Mouse (Mus musculus): ENCODE data around the gene Tspan32. TPM values are rescaled to one million over a fixed set of nuclear protein-coding genes. Genes with fewer than 3 reads are reported as not detected.
A peak's percentile ranks its signal among the peaks of the same experiment; 100 is the strongest.

Gene Tspan32
- total RNA-seq, 2 experiments from 2014 or later, result 47.7 to 69.6 TPM

DNA sequence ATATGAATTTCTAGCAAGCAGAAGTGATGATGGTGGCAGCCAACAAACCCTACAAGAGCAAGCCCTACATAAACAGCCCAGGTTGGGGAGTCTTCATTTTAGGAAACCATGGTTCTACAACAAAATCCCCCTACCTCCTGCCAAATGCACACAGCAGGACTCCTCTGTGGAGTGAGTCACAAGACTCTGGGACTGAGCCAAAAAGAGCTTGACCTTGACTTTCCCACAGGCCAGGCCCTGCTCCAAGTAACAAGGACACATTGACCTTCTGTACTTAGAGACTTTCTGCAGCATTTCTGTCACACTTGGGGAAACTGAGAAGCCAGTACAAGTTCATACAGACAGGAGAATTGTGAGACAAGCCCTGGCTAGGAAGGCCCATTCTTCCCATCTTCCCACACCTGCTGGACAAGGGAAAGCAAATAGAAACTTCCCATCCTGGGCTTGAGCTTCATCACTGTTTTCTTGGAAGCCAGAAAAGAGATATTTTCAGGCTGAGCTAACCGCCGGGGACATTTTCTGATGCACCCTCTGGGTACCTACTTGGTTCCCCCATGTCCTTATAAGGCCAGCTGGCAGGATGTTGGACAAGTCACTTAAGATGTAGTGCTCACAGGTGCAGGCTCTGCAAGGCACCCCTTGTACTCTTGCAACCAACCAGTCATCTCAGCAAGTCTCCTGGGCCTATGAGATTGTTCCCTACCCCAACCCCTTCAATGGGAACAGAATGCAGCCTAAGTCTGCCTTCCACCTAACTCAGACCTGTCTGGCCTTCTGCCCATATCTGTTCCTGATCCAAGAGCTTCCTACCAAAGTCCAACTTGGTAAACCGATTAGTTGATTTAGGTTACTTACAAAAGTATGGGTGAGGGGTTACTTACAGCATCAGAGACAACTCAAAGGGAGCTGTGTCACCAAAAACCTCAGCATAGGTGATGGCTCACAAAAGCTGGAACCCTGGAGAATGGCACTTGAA lies 45.3 kb downstream of the Tspan32 start:
- no peak for ATAC-seq (replicated peaks; ENCODE audit: low FRiP score, poor library complexity, severe bottlenecking)

DNA sequence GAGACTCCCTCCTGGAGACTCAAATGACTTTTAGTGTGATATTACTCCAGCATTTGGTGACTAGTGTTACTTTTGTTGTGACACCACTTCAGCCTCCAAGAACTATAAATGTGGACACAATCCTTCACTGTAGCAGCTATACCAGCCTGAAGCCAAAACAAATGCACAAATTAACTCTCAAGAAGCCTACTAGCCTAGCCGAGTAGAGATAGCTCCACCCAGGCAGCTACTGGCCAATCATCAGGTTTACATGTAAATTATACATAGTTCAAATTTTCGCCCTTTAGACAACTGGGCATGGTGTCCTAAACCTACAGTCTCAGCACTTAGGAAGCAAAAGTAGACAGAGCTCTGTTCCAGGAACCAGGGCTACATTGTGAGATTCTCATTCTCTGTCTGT lies 46.5 kb downstream of the Tspan32 start:
- peak; percentile 63 for ATAC-seq (replicated peaks; ENCODE audit: low FRiP score, poor library complexity, severe bottlenecking)

DNA sequence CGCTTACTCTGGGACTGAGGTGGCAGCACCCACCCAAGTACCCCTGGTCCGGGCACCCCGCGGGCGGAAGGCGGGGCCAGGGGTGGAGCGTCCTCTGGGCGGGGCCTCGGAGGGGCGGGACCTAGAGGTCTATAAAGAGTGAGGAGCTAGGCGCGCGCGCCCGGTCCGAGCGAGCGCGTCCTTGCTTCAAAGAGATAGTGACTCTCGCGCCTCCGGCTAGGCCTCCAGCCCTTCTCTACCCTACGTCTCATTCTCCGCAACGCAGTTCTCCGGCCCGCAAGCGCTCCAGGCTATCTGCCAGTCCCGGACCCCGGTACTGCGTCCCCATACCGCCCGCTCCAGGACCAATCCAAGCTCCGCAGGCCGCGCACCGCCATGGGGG lies 47.8 kb downstream of the Tspan32 start, which contains the start of gene Cd81:
TSS of gene Cd81 (plus strand) at position 114 of the 382 bp plus-strand sequence.
- peak; percentile 78 for ATAC-seq (replicated peaks; ENCODE audit: low FRiP score, poor library complexity, severe bottlenecking)

DNA sequence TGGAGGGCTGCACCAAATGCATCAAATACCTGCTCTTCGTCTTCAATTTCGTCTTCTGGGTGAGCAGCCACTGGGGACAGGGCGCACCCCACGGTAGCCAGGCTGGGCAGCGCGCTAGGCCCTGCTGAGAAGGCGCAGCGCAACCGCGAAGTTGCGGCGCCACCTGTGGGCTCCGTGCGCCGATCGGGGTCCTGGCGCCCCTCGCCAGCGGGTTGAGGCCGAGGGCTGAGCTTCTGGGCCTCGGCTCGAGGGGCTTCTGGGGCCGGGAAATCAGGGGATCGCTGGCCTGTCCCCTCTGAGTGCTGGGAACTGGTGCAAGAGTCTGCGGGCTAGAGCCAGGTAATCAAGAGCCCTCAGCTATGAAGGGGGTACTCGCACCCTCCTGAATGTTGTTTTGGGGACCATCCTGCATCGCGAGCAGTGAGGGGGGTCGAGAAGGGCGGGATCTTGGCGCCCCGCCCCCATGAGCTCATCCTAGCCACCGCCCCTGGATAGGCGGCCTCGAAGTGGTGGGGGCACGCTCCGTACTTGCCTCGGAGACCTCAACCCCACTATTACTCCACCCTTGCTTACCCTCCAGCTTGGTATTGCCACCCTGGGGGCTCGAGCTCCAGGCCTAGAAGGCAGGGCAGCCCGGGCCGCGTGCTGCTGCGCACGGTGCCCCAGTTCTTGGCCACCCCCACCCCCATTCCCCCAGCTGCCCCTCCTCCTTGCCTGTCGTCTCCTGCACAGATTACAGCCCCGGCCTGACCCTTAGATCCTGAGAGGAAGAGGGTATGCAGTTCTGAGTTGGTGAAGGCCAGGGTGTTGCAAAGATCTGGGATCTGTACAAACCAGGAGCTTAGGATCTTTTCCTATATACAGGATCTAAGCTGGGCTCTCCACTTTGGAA lies 48.4 kb downstream of the Tspan32 start:
- ATAC-seq (replicated peaks; ENCODE audit: low FRiP score, poor library complexity, severe bottlenecking), result peak; percentile 35

GRCm38 (mm10) chr7:143053961-143054611 lies 49.2 kb downstream of the Tspan32 start:
- no peak for ATAC-seq (replicated peaks; ENCODE audit: low FRiP score, poor library complexity, severe bottlenecking)

- ATAC-seq (replicated peaks; ENCODE audit: low FRiP score, poor library complexity, severe bottlenecking), result no peak
Observed at GRCm38 (mm10) chr7:143054612-143054965, 49.7 kb downstream of the Tspan32 start.

DNA sequence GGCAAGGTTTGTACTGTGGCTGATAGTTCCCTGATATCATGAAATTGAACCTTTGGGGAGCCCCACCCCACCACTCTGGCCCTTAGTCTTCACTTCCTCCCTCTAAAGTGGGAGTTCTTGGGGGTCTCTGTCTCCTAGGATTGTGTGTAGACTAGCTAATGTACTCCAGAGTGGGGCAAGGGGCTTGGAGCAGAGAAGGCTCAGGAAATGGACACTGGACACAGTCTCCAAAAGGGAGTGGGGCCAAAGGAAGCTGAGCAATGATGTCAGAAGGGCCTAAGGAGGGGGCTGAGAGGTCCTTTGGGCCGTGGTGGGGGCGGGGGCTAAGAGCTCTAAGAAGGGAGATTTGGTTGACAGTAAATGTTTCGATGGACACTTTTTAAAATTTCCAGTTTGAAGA lies 50.2 kb downstream of the Tspan32 start:
- ATAC-seq (replicated peaks; ENCODE audit: low FRiP score, poor library complexity, severe bottlenecking), result no peak

- ATAC-seq (replicated peaks; ENCODE audit: low FRiP score, poor library complexity, severe bottlenecking), result no peak
Observed at GRCm38 (mm10) chr7:143055499-143056186, 50.8 kb downstream of the Tspan32 start.

DNA sequence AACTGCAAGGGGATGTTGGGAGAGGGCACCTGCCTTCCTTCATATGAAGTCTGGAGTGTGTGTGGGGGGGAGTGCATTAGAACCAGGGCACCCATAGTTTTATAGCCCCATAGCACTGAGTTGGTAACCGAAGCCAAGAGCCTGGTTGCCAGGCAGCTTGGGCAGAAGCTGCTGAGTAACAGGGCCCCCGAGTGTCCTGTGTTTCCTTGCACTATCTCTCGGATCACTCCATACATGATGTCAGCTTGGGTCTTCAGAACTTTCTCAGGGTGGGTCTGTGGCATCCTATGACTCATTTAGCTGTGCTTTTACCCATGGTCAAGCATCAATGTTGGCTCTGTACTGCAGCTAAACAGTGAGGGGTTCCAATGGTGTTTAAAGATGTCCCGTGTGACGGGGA lies 52.2 kb downstream of the Tspan32 start:
- no peak for ATAC-seq (replicated peaks; ENCODE audit: low FRiP score, poor library complexity, severe bottlenecking)

GRCm38 (mm10) chr7:143057667-143058220 lies 52.9 kb downstream of the Tspan32 start:
- ATAC-seq (replicated peaks; ENCODE audit: low FRiP score, poor library complexity, severe bottlenecking), result peak; percentile 21

GRCm38 (mm10) chr7:143058221-143058697 lies 53.4 kb downstream of the Tspan32 start:
- ATAC-seq (replicated peaks; ENCODE audit: low FRiP score, poor library complexity, severe bottlenecking), result no peak

GRCm38 (mm10) chr7:143059202-143059870 lies 54.5 kb downstream of the Tspan32 start:
- no peak for ATAC-seq (replicated peaks; ENCODE audit: low FRiP score, poor library complexity, severe bottlenecking)

GRCm38 (mm10) chr7:143062704-143063103 lies 57.9 kb downstream of the Tspan32 start:
- ATAC-seq (replicated peaks; ENCODE audit: low FRiP score, poor library complexity, severe bottlenecking), result no peak

DNA sequence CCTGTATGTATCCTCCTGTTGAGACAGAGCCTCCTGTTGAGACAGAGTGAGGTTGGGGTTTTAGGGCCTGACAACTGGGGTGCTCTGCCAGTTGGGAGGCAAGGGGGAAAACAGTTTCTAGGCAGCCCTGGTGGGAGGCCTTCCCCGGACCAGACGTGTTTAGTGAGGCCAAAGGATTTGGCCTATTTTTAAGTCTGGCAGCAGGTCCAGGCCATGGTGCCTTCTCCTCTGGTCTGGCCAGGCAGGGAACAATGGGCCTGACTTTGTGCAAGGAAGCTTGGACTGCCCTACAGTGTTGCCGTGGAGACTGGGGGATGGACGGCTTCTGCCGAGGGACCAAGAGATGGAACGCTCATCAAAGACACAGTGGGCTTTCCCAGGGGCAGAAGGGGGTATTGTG lies 59.4 kb downstream of the Tspan32 start:
- ATAC-seq (replicated peaks; ENCODE audit: low FRiP score, poor library complexity, severe bottlenecking), result no peak

DNA sequence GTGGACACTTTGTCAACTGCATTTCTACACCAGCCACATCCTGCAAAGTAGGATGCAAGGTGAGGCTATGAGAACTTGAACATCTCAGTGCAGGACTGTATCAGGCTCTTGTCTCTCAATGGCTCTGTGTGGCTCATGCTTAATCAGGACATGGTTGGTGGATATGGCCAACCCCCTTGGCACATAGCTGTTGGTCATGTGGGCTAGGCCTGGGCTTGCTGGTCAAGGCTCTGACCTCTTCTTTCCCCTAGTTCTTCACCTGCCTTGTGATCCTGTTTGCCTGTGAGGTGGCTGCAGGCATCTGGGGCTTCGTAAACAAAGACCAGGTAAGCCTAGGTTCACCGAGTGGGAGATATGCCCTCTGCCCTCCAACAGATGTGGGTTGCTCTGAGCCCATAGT lies 60.8 kb downstream of the Tspan32 start:
- no peak for ATAC-seq (replicated peaks; ENCODE audit: low FRiP score, poor library complexity, severe bottlenecking)

DNA sequence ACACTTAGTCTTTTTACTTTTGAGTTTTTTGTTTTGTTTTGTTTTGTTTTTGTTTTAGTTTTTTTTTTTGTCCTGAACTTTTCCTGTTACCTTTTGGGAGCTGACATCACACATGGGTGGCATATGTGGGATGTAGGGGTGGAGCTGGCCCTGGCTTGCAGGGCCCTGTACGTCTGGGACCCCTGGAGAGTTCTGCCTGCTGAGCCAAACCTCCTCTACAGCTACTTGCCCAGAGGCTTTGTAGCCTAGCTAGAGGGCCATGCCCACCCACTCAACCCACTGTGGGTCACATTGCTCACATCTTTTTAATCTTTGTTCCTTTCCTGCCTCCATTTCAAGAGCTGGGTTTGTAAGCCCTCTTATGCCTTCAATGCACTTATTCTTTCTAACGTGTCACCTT lies 62.6 kb downstream of the Tspan32 start:
- no peak for ATAC-seq (replicated peaks; ENCODE audit: low FRiP score, poor library complexity, severe bottlenecking)

DNA sequence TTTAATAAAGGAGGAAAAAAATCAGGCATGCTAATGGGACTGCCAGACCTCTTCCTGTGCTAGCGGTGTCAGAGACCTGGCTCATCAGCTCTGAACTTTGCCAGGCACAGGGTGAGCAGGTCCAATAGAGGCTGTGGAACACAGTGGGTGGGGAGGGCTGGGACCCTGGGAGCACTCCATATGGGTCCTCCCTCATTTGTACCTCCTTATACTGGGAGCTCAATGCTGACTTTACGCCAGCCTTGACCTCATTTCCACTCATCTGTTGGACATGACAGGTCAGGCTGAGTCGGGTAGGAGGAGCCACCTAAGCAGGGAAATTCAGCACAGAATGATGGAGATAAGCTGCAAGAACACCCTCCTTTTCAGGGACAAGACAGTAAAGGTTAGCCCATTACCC lies 63.1 kb downstream of the Tspan32 start:
- ATAC-seq (replicated peaks; ENCODE audit: low FRiP score, poor library complexity, severe bottlenecking), result no peak

DNA sequence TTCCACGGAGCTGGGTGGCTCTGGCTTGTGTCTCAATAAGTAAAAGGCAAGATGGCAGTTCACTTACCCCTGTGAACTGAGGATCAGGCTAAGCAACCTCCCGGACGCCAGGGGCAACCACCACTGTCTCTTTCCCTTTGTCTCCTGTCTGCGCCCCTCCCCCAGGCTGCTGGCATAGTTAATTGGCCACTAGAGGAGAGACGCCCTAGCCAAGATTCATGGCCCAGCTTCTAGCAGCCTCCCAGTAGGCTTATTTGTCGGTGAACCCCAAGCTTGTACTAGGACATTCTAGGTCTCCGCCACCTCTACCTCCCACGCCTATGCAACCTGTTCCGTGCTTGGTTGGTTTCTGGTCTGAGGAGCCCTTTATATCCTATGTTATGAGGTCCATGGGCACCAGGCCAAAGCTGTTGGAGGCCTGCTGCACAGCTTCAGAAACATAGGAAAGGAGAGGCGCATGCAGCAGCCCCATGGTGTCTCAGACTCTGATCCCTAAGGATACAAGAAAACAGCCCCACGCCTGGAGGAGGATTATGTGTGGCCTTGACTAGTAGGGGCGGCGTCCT lies 63.6 kb downstream of the Tspan32 start:
- ATAC-seq (replicated peaks; ENCODE audit: low FRiP score, poor library complexity, severe bottlenecking), result no peak

All from erythroid progenitor cell, adult 5-6 weeks (primary cell).